Mouse (Mus musculus): ENCODE measurements around the gene Cyb5b.

DNA sequence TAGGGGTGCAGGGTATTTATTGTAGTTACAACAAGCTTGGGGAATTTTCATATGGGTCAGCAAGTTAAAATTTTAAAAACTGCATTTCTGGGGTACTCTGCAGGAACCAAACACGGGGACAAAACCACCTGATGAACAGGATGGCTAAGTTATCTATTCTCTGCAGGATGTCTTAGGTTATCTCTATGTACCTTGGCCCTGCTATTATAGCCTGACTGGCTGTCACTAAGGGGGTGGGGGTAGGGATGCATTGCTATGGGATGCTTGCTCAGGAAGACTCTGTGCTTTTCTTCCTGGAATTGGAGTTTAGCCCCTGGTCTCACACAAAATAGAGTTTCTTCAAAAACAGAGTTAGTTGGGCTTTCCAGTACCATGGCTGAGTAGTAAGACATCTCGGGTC lies 83.3 kb downstream of the Cyb5b start:
- no peak for TF ChIP-seq HCFC1 (IDR thresholded peaks at IDR 0.05; ENCODE audit: borderline replicate concordance, insufficient read depth, low read length)
- TF ChIP-seq CHD2 (IDR thresholded peaks at IDR 0.05; ENCODE audit: low read depth, low read length): no peak
- TF ChIP-seq MAFK (IDR thresholded peaks at IDR 0.05; ENCODE audit: insufficient read depth, low read depth, low read length): no peak
- TF ChIP-seq ZNF384 (IDR thresholded peaks at IDR 0.05; ENCODE audit: low read depth, low read length): no peak

Data from ES-E14 (cell line).